Mouse (Mus musculus): ENCODE data around the gene Efemp1. TPM values are rescaled to one million over a fixed set of nuclear protein-coding genes. Genes with fewer than 3 reads are reported as not detected.

The Efemp1 gene
- polyA plus RNA-seq (2017; shearing (Covaris generic)), result 0.27 TPM

DNA sequence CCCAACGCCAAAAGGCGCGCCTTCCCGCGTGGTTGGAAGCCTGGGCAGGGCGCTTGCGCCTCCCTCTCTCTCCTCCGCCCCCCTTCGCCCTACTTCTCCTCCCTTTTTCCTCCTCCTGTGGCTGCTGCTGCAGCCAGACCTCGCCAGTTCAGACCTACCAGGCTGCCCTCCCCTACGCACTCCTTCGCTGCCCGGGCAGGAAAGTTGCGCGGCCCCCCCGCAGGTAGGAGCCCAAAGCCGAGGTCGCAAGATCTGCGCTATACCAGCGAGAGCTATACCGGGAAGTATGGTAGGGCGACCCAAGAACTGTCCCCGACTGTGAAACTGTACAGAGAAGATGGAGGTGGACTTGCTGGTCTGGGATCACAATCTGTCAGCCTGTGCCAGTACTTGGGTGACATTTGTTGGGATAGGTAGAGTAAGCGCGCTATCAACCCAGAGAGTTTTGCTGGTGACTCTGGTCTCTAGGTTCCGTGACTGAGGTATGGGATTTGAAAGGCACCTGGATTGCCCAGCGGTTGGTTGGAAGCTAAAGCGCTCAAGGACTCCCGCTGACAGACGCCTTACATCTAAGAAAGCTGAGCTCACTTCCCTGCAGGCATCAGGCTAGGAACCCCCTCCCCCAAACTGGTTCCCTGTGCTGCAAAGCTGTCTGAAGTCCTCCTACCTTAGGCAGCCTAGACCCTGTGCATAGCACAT, at the start of gene Efemp1:
Gene Efemp1 (plus strand): TSS at position 103 of the 699 bp plus-strand sequence.

